Mouse (Mus musculus): ENCODE results near the gene Agbl4.

DNA sequence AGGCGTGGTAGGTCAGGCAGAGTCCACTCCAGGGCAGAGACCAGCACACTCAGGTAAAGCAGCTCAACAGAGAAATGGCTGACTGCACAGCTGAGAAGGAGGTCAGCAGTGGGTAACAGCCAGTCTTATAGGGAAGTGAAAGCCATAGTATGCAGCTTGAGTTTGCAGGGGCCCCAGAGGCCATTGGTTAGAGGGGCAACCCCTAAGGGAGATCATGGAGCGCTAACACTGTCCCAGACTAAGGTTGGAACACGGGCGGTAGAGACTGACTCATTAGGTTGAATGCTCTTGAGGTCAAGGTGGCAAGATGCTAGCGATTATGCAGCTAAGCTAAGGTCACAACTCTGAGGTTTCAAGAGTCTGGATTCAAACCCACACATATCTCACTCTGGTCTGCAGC, 1058.2 kb downstream of the Agbl4 start:
- TF ChIP-seq CTCF (IDR thresholded peaks at IDR 0.05; ENCODE audit: borderline replicate concordance, extremely low read depth, insufficient read depth, insufficient read length) (no peak), POLR2A (IDR thresholded peaks at IDR 0.05; ENCODE audit: borderline replicate concordance, extremely low read depth, insufficient read depth, insufficient read length, poor library complexity, severe bottlenecking) (no peak)
